ENCODE assay signal across 8 mouse cellular contexts in genomic region chr6:34344935-34345334, GRCm38 (mm10). TPM values are rescaled to one million over a fixed set of nuclear protein-coding genes. Genes with fewer than 3 reads are reported as not detected.
A peak's percentile ranks its signal among the peaks of the same experiment; 100 is the strongest.
DNase-seq lines count a peak whose midpoint lies in the region; ATAC-seq and TF ChIP-seq lines count a peak whose summit lies in the region.
"Had no signal": no experiment of that assay in that cellular context is flagged by ENCODE, and none has a peak within 500 bp of the region (broad histone marks: within the 10 kb centered on the region; RNA-seq: fewer than 3 reads in every experiment).

No protein-coding gene starts in this region.

- H3K4me2 ChIP-seq in embryonic facial prominence, embryonic 11.5 days (ENCODE audit: low read depth, low read length), result 0 out of 2 replicates have a peak overlapping the region, but pooled peaks have one; percentile 10

- H3K4me3 ChIP-seq in embryonic facial prominence, embryonic 11.5 days (ENCODE audit: low read depth, low read length), result no peak overlapping the region
- H3K4me3 ChIP-seq in cerebellum, adult 2 months (replicated peaks; ENCODE audit: insufficient read depth, low read depth, low read length), result no peak overlapping the region

- 20% methylated on average over 9 of the region's 9 CpGs for WGBS in embryonic facial prominence, embryonic 11.5 days
- WGBS in cerebellum, adult 2 months, result 29% methylated on average over 9 of the region's 9 CpGs

- DNase-seq in kidney, adult 11 months, result peak; percentile 20
- DNase-seq in kidney, adult 9 months, result no peak
- peak; percentile 66 for DNase-seq in embryonic facial prominence, embryonic 11.5 days (ENCODE audit: low spot score)
- peak; percentile 10 to 14 for DNase-seq in kidney, postnatal 36 days
- DNase-seq in retina, postnatal 1 day, result peak; percentile 41
- no peak for DNase-seq in cerebellum, adult 2 months
- DNase-seq in thymus, postnatal 14 days, result no peak
- DNase-seq: layer of hippocampus, adult 9-11 months had no signal

- no peak for TF ChIP-seq POLR2A in cerebellum, adult 2 months (IDR thresholded peaks at IDR 0.05; ENCODE audit: borderline replicate concordance, insufficient read depth, low read length)

- no peaks in the 10 kb centered on the region for H3K36me3 ChIP-seq in embryonic facial prominence, embryonic 11.5 days (replicated peaks; ENCODE audit: control insufficient read depth, insufficient read depth, low read depth, low read length)

- no peaks in the 10 kb centered on the region for H3K4me1 ChIP-seq in embryonic facial prominence, embryonic 11.5 days (ENCODE audit: control insufficient read depth, insufficient read depth, low read length)
- H3K4me1 ChIP-seq in cerebellum, adult 2 months (ENCODE audit: control insufficient read depth, insufficient read depth, low read length), result no peaks in the 10 kb centered on the region

- no peak for ATAC-seq in embryonic facial prominence, embryonic 11.5 days (replicated peaks; ENCODE audit: insufficient number of reproducible peaks, low FRiP score, low TSS enrichment, low read depth)

- no peak for TF ChIP-seq CTCF in cerebellum, adult 2 months (IDR thresholded peaks at IDR 0.05; ENCODE audit: borderline replicate concordance, insufficient read depth, low read depth, low read length)

- no peak overlapping the region for H3K9ac ChIP-seq in embryonic facial prominence, embryonic 11.5 days (replicated peaks; ENCODE audit: low read length)

- H3K9me3 ChIP-seq in embryonic facial prominence, embryonic 11.5 days (replicated peaks; ENCODE audit: control insufficient read depth, low read length), result no peaks in the 10 kb centered on the region

- no peaks in the 10 kb centered on the region for H3K27me3 ChIP-seq in embryonic facial prominence, embryonic 11.5 days (ENCODE audit: control insufficient read depth, insufficient read depth, low read length)
- no peaks in the 10 kb centered on the region for H3K27me3 ChIP-seq in cerebellum, adult 2 months (ENCODE audit: control insufficient read depth, insufficient read depth, low read length)

- H3K27ac ChIP-seq in embryonic facial prominence, embryonic 11.5 days (replicated peaks; ENCODE audit: low read depth, low read length), result no peak overlapping the region
- no peak overlapping the region for H3K27ac ChIP-seq in cerebellum, adult 2 months (ENCODE audit: insufficient read depth, low read length)

RNA-seq across cellular contexts. Expression of gene Akr1b8, which starts 9.0 kb away (rescaled TPM):
- 20.5 and 21.4 TPM in 2 replicates for polyA plus RNA-seq in embryonic facial prominence, embryonic 11.5 days (2014; fragmentation: Nextera tagmentation; extraction: Ambion mirVana)
- 1.6 TPM in 2 replicates for polyA plus RNA-seq in cerebellum, adult 2 months (2012; rRNA removed)

RNA-seq across cellular contexts. Expression of gene Akr1b3, which starts 27.7 kb away (rescaled TPM):
- 208 and 220 TPM in 2 replicates for polyA plus RNA-seq in embryonic facial prominence, embryonic 11.5 days (2014; fragmentation: Nextera tagmentation; extraction: Ambion mirVana)
- polyA plus RNA-seq in cerebellum, adult 2 months (2012; rRNA removed), result 72.7 and 73.5 TPM in 2 replicates

RNA-seq across cellular contexts. Expression of gene Akr1b10, which starts 39.1 kb away (rescaled TPM):
- polyA plus RNA-seq in embryonic facial prominence, embryonic 11.5 days (2014; fragmentation: Nextera tagmentation; extraction: Ambion mirVana), result 16.4 and 16.9 TPM in 2 replicates
- polyA plus RNA-seq in cerebellum, adult 2 months (2012; rRNA removed), result 38.4 and 45.4 TPM in 2 replicates

Comparison
In these comparisons a context has a peak if more than half of its experiments do, and no peak if none do; other contexts are left out.
1. DNase-seq: peak in kidney, adult 11 months (single experiment), embryonic facial prominence, embryonic 11.5 days (single experiment), kidney, postnatal 36 days (2 of 2) and retina, postnatal 1 day (single experiment); none in kidney, adult 9 months (single experiment), cerebellum, adult 2 months (0 of 2) and thymus, postnatal 14 days (single experiment).